Mouse (Mus musculus) limb, embryonic 12.5 days (tissue): ENCODE measurements around the gene Zc3hc1. TPM values are rescaled to one million over a fixed set of nuclear protein-coding genes. Genes with fewer than 3 reads are reported as not detected.
"Not testable (repeated sequence)": the region's sequence is repeated elsewhere in the genome, so short reads cannot be mapped to it uniquely, and the experiment has no call there.

Source experiments
- ATAC-seq: fragments of 200-750 bp; cut with Nextera tagmentation; 2 replicates; pipeline ENCODE4 v1.8.0; 2017; ENCODE audit warnings: low read depth, moderate TSS enrichment; ENCODE audit not compliant: insufficient number of reproducible peaks, insufficient read depth, low FRiP score, low TSS enrichment
- H3K27ac ChIP-seq: fragments of 300-500 bp; sonication (generic); 2 replicates; pipeline ENCODE4 v1.5.1; 2016; ENCODE audit warnings: mild to moderate bottlenecking, moderate library complexity
- H3K27me3 ChIP-seq: fragments of 300-500 bp; sonication (generic); 2 replicates; pipeline ENCODE4 v1.6.1; 2016; ENCODE audit warnings: mild to moderate bottlenecking, moderate library complexity
- H3K36me3 ChIP-seq: fragments of 300-500 bp; sonication (generic); 2 replicates; pipeline ENCODE4 v1.6.1; 2016; ENCODE audit warnings: mild to moderate bottlenecking, moderate library complexity
- H3K4me1 ChIP-seq: fragments of 300-500 bp; sonication (generic); replicated peaks from 2 replicates; pipeline ENCODE4 v1.6.1; 2016
- H3K4me2 ChIP-seq: fragments of 300-500 bp; sonication (generic); 2 replicates; pipeline ENCODE4 v1.6.1; 2016; ENCODE audit warnings: mild to moderate bottlenecking, moderate library complexity
- H3K4me3 ChIP-seq: fragments of 300-500 bp; sonication (generic); replicated peaks from 2 replicates; pipeline ENCODE4 v1.5.1; 2016; ENCODE audit warnings: mild to moderate bottlenecking
- H3K9ac ChIP-seq: fragments of 300-500 bp; sonication (generic); replicated peaks from 2 replicates; pipeline ENCODE4 v1.6.1; 2016; ENCODE audit warnings: mild to moderate bottlenecking, moderate library complexity
- H3K9me3 ChIP-seq: fragments of 300-500 bp; sonication (generic); 2 replicates; pipeline ENCODE4 v1.6.1; 2016; ENCODE audit warnings: mild to moderate bottlenecking, moderate library complexity
- WGBS: fragments of 180-500 bp; shearing (Covaris S2); methylation state at CpG from one replicate; pipeline ENCODE4 v1.1.7; 2016; 5-methylcytosine and 5-hydroxymethylcytosine counted together
- polyA plus RNA-seq: library from polyadenylated mRNA; unstranded; fragments of >200 nt; fragmentation: Nextera tagmentation; extraction: Ambion mirVana; gene quantifications from 2 replicates; pipeline ENCODE4 v1.2.1, GENCODE M21; 2016

The Zc3hc1 gene
- polyA plus RNA-seq, 1 experiment from 2014 or later = 83.3 TPM

DNA sequence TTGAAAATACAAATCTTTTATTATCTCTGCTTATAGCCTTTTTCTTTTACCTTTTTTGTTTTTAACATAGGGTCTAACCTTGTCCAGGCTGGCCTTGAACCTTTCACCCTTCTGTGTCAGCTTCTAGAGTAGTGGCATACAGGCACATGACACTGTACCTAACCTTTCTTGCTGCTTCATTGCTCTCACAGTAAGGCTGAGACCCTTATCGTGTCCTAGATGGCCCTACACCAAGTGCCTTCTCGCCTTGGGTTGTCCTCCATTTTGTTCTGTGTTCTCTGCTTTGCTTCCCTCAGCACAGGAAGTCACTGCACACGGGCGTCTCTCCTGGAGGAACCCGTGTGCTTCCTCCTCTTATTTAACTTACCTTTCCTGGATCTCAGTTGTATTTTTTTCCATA is 13.8 kb upstream of the Zc3hc1 start:
- no peaks in the 10 kb centered on the region for H3K27me3 ChIP-seq
- 86% methylated on average over 5 of the region's 5 CpGs for WGBS
- no peaks in the 10 kb centered on the region for H3K4me1 ChIP-seq
- no peaks in the 10 kb centered on the region for H3K9me3 ChIP-seq
- no peak overlapping the region for H3K9ac ChIP-seq
- peaks cover 17% of the 10 kb centered on the region for H3K36me3 ChIP-seq
- H3K4me3 ChIP-seq = no peak overlapping the region
- H3K4me2 ChIP-seq = peak overlapping the region; percentile 21; the same call in 1 of the 2 replicates
- no peak for ATAC-seq
- H3K27ac ChIP-seq = no peak overlapping the region

DNA sequence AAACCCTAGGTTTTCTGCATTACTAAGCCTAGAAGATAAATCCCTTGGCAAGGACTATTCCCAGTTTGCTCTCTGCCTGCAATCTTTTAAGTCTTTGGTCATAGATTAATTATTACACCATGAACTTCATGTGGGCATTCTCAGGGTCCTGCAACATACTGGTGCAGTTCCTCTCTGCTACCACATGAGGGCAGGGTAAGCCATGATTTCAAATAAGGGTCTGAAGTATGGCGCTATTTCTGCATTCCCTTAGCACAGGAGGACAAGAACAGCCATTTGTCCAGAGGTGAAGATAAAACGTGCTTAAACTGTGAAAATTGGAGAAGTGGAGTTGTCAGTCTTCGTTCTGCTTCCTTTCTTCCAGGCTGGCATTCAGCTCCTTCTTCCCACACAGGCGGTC is 12.6 kb upstream of the Zc3hc1 start:
- WGBS = 20% methylated on average over 4 of the region's 4 CpGs
- H3K27ac ChIP-seq = no peak overlapping the region
- H3K27me3 ChIP-seq = no peaks in the 10 kb centered on the region
- H3K9me3 ChIP-seq = no peaks in the 10 kb centered on the region
- H3K4me3 ChIP-seq = peak overlapping the region; percentile 24
- H3K4me1 ChIP-seq = no peaks in the 10 kb centered on the region
- ATAC-seq = no peak
- H3K36me3 ChIP-seq = peaks cover 17% of the 10 kb centered on the region
- peak overlapping the region; percentile 51 for H3K4me2 ChIP-seq
- no peak overlapping the region for H3K9ac ChIP-seq

DNA sequence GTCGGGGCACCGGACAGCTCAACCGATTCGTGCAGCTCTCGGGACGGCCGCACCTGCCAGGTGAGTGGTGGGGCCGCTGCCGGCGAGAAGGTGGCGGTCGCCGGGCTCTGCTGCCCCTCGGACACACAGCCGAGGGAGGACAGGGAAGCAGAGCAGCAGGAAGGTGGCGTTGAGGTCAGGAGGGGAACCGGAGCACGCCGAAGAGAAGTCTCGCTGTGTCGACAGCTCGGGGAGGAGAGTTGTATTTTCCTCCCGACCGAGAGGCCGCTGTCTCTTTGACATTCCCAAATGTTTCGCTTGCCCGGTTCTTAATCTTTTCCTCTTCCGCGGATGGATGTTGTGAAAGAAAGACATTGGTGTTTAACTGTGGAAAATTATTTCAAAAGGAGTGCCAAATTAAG is 11.3 kb upstream of the Zc3hc1 start:
- no peaks in the 10 kb centered on the region for H3K9me3 ChIP-seq
- H3K4me1 ChIP-seq = no peaks in the 10 kb centered on the region
- H3K27me3 ChIP-seq = no peaks in the 10 kb centered on the region
- peak overlapping the region; percentile 98 for H3K4me3 ChIP-seq
- H3K27ac ChIP-seq = peak overlapping the region; percentile 97
- peak overlapping the region; percentile 97 for H3K9ac ChIP-seq
- WGBS = under 1% methylated on average over 29 of the region's 29 CpGs
- H3K4me2 ChIP-seq = peak overlapping the region; percentile 62
- peak; percentile 7; the same call in 1 of the 2 replicates for ATAC-seq
- H3K36me3 ChIP-seq = 0 out of 2 replicates have a peak, but pooled peaks cover 6% of the 10 kb centered on the region

DNA sequence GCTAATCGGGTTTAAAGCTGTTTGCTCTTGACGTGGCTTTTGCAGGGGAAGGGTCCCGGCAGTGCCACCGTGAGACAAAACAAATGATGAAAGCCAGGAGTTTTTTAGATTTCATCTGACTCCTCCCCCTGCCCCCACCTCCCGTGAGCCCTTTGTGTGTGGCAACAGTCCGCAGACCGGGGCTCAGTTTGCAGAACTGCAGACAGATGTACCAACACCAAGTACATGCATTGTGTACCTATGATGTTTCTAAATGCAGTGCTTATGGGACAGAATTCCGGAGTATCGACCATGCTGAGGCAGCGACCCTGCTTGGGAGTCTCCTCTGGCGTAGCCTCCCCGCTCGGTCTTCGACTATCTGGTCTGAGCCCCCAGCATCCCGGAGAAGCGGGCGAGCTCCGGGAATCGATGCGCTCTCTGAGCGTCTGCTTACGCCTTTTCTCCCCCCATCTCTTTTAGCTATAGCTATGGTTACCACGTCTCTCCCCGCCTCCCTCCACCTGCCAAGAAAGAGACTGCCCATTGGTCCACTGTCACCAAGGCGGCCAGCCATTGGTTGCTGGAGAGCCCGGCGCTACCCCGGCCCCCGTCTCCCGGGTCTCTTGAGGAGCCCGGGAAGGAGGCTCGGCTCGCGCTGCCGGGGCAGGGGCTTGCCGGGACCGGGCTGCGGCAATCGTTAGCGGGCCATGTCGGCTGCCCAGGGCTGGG is 10.6 kb upstream of the Zc3hc1 start, which contains the start of gene Klhdc10:
TSS of gene Klhdc10 (plus strand) at position 561 of the 708 bp plus-strand sequence.
- under 1% methylated on average over 41 of the region's 41 CpGs for WGBS

DNA sequence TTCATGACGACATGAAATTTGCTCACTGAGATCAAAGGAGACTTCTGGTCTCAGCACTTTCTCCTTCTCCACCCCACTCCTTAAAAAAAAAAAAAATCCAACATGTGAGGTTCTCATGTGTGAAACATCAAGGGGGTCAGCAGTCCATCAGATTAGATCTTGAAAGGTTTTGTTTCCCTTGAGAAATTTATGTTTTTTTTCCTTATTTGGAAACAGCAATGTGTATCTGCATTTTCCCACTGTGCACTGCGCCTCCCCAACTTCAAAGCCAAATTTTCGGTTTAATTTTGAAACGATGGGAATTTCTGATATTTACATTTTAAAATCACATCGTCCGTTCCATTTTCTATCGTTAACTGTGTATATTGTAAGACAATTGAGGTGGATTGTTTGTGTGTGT is 9.9 kb upstream of the Zc3hc1 start:
- 7% methylated on average over 7 of the region's 7 CpGs for WGBS
- Histone ChIP-seq H3K27ac (peak overlapping the region; percentile 97), H3K36me3 (no peaks in the 10 kb centered on the region), H3K4me1 (no peaks in the 10 kb centered on the region), H3K9ac (peak overlapping the region; percentile 97), H3K27me3 (no peaks in the 10 kb centered on the region), H3K4me2 (peak overlapping the region; percentile 56), H3K9me3 (no peaks in the 10 kb centered on the region), H3K4me3 (peak overlapping the region; percentile 98)
- no peak for ATAC-seq

More for the DNA sequence above, 10.6 kb upstream of the Zc3hc1 start, which contains the start of gene Klhdc10:
- peak within 1 kb of the TSS; percentile 97 for H3K27ac ChIP-seq
- no peaks in the 10 kb centered on the region for H3K9me3 ChIP-seq
- ATAC-seq = peak; percentile 99
- H3K4me1 ChIP-seq = no peaks in the 10 kb centered on the region
- no peaks in the 10 kb centered on the region for H3K36me3 ChIP-seq
- peak within 1 kb of the TSS; percentile 98 for H3K4me3 ChIP-seq
- H3K27me3 ChIP-seq = no peaks in the 10 kb centered on the region
- peak within 1 kb of the TSS; percentile 97 for H3K9ac ChIP-seq
- H3K4me2 ChIP-seq = peak within 1 kb of the TSS; percentile 62

DNA sequence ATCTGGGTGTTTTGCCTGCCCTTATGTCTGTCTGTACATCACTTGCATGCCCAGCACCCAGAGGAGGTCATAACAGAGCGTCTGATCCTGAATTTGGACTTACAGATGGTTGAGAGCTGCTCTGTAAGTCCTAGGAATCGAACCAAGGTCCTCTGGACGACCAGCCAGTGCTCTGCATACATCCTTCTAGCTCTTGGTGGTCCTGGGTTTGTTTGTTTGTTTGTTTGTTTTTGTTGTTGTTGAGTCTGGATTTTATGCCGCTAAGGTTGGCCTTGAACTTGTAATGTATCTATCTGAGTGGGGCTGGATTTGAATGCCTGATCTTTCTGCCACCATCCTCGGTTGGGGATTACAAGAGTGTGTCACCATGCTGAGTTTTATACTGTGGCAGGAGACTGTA is 9.3 kb upstream of the Zc3hc1 start:
- ATAC-seq = no peak
- Histone ChIP-seq H3K4me1 (no peaks in the 10 kb centered on the region), H3K36me3 (no peaks in the 10 kb centered on the region), H3K4me3 (no peak overlapping the region), H3K27me3 (no peaks in the 10 kb centered on the region), H3K4me2 (peak overlapping the region; percentile 56; the same call in 1 of the 2 replicates), H3K9me3 (no peaks in the 10 kb centered on the region), H3K9ac (no peak overlapping the region), H3K27ac (no peak overlapping the region)
- 80% methylated on average over 5 of the region's 5 CpGs for WGBS

DNA sequence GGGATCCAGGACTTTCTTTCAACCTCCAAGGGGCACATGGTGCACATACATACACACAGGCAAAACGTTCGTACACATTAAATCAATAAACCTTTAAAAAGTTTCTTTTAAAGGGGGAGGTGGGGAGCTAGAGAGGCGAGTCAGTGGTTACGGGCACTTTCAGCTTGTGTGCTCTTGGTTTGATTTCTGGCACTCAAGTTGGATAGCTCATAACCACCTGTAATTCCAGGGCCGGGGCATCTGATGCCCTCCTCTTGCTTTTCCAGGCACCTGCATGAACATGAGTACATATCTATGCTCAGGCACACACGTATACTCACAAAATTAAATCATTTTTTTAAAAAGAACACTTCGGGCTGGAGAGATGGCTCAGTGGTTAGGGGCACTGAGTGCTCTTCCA is 1.2 kb upstream of the Zc3hc1 start:
- Histone ChIP-seq H3K4me1 (peaks cover 5% of the 10 kb centered on the region), H3K27me3 (no peaks in the 10 kb centered on the region), H3K36me3 (peaks cover 4% of the 10 kb centered on the region), H3K9ac (no peak overlapping the region), H3K9me3 (no peaks in the 10 kb centered on the region), H3K27ac (no peak overlapping the region), H3K4me3 (no peak overlapping the region), H3K4me2 (no peak overlapping the region)
- 87% methylated on average over 7 of the region's 7 CpGs for WGBS
- ATAC-seq = no peak

DNA sequence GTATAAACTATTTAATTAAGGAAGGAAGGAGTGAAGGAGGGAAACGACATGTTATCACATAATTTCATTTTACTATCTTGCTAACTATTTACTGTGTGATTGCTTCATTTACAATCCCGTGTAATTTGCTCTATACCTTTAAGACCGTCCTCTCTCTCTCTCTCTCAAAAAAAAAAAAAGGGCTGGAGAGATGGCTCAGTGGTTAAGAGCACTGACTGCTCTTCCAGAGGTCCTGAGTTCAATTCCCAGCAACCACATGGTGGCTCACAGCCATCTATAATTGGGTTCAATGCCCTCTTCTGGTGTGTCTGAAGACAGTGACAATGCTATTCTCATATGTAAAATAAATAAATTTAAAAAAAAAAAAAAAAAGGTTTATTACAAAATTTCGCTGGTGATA is 557 bp downstream of the Zc3hc1 start:
- H3K9ac ChIP-seq = peak overlapping the region; percentile 77
- ATAC-seq, H3K4me1 ChIP-seq, H3K27ac ChIP-seq, H3K9me3 ChIP-seq, H3K27me3 ChIP-seq: not testable (repeated sequence)
- H3K36me3 ChIP-seq = peaks cover 21% of the 10 kb centered on the region
- 26% methylated on average over 4 of the region's 4 CpGs for WGBS
- peak overlapping the region; percentile 77 for H3K4me3 ChIP-seq
- H3K4me2 ChIP-seq = peak overlapping the region; percentile 54

DNA sequence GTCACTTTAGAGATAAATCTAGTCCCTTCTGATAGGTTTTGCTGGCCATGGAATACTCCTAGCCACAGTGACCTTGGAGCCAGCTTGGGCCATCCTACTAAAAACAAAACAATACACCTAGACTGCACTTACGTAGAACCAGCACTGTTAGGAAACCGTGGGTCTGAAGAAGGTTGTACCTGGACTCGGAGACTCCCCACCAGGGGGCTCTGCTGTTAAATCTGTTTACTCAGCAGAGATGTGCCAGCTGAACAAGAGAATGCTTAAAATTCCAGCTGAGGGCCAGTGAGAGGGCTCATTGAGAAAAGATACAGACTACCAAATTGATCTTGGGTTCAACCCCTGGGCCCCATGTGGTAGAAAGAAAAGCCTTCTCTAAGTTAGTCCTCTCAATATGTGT is 9.7 kb downstream of the Zc3hc1 start:
- H3K9ac ChIP-seq = no peak overlapping the region
- ATAC-seq = no peak
- 79% methylated on average over 3 of the region's 3 CpGs for WGBS
- H3K4me3 ChIP-seq = no peak overlapping the region
- peaks cover 94% of the 10 kb centered on the region for H3K36me3 ChIP-seq
- no peaks in the 10 kb centered on the region for H3K27me3 ChIP-seq
- H3K4me2 ChIP-seq = no peak overlapping the region
- no peak overlapping the region for H3K27ac ChIP-seq
- H3K9me3 ChIP-seq = no peaks in the 10 kb centered on the region
- no peaks in the 10 kb centered on the region for H3K4me1 ChIP-seq

DNA sequence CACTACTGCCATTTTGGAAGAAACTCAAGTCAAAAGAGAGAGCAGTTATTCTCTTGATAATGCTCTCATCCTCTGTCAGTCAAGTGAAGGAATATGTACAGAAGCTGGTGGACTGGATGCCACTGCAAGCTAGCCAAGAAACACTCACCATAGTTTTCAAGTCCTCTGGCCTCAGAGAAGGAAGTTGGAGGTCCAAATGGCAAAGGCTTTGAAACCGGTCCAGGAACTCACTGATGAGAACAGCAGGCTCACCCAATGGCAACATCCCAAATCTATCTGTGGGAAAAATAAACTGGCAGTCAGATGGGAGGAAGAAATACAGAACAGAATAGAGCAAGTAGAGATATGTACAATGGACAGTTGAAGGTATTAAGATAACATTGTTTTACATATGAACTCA is 15.0 kb downstream of the Zc3hc1 start:
- Histone ChIP-seq H3K4me1 (no peaks in the 10 kb centered on the region), H3K4me2 (no peak overlapping the region), H3K9ac (no peak overlapping the region), H3K27me3 (no peaks in the 10 kb centered on the region), H3K27ac (no peak overlapping the region), H3K4me3 (no peak overlapping the region), H3K9me3 (no peaks in the 10 kb centered on the region), H3K36me3 (peaks cover 97% of the 10 kb centered on the region)
- ATAC-seq = no peak
- WGBS = 89% methylated on average over 1 of the region's 1 CpGs

DNA sequence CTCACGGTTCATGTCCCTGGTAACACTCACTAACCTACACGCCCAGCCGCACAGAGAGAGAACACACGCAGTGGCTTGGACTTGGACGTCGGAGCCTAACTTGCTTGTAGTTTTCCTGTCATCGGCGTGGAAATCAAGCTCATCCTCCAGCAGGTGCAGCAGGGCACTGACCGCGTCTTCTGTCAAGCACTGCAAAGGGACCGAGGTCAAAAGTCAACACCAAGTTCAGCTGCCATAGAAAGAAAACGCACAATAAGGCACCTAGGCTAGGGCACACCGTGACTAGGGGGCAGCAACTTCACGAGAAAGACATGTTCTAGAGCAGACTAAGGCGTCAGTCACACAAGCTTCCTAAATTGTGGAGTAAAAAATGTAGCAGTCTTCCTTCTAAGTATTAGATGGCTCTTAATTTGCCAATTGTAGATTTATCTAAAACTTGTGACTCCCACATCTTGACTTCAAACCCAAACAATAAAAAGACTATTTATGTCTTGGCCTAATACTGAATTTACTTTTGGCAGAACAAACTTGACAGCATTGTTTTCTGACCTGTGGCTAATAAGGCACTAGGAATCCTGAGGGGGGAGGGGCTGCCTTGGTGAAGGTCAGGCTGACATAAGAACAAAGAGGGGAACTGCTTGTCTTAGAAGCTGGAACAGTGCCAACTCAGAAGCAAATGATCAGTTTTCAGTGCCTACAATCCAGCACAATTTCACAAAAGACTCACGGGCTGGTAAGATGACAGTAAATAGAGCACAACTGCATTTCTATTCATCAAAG is 15.9 kb downstream of the Zc3hc1 start:
- no peaks in the 10 kb centered on the region for H3K27me3 ChIP-seq
- H3K4me3 ChIP-seq = no peak overlapping the region
- peaks cover 97% of the 10 kb centered on the region for H3K36me3 ChIP-seq
- H3K27ac ChIP-seq = no peak overlapping the region
- ATAC-seq = no peak
- WGBS = 91% methylated on average over 16 of the region's 16 CpGs
- no peaks in the 10 kb centered on the region for H3K4me1 ChIP-seq
- no peak overlapping the region for H3K4me2 ChIP-seq
- no peak overlapping the region for H3K9ac ChIP-seq
- no peaks in the 10 kb centered on the region for H3K9me3 ChIP-seq
